23 mouse cellular contexts compared by ENCODE assay signal in genomic region chr10:97332639-97333038, GRCm38 (mm10).
DNase-seq lines count a peak whose midpoint lies in the region; ATAC-seq and TF ChIP-seq lines count a peak whose summit lies in the region.
"Had no signal": no experiment of that assay in that cellular context is flagged by ENCODE, and none has a peak within 500 bp of the region (broad histone marks: within the 10 kb centered on the region; RNA-seq: fewer than 3 reads in every experiment).

No protein-coding gene starts in this region.

- no peak for ATAC-seq in midbrain, embryonic 11.5 days (ENCODE audit: low FRiP score)
- peak; percentile 56 for ATAC-seq in granulocyte monocyte progenitor cell, adult 5-6 weeks (replicated peaks; ENCODE audit: poor library complexity, severe bottlenecking)
- no peak for ATAC-seq in limb, embryonic 15.5 days (ENCODE audit: insufficient number of reproducible peaks, low FRiP score, low TSS enrichment, low read depth)
- ATAC-seq: activated CD4-positive, CD25-positive, alpha-beta regulatory T cell, adult 4 months; forebrain, embryonic 13.5 days; forebrain, embryonic 16.5 days; hindbrain, embryonic 16.5 days had no signal

- no peak overlapping the region for H3K9ac ChIP-seq in midbrain, embryonic 11.5 days (ENCODE audit: low read length)
- no peak overlapping the region for H3K9ac ChIP-seq in limb, embryonic 15.5 days
- H3K9ac ChIP-seq: forebrain, embryonic 13.5 days; hindbrain, embryonic 13.5 days had no signal

- H3K4me1 ChIP-seq in midbrain, embryonic 11.5 days (ENCODE audit: control insufficient read depth, insufficient read depth, low read length), result no peaks in the 10 kb centered on the region
- H3K4me1 ChIP-seq in midbrain, embryonic 10.5 days, result peaks cover 6% of the 10 kb centered on the region; the same call in 1 of the 2 replicates
- peaks cover 12% of the 10 kb centered on the region for H3K4me1 ChIP-seq in limb, embryonic 15.5 days
- H3K4me1 ChIP-seq: forebrain, embryonic 10.5 days; forebrain, embryonic 13.5 days; hindbrain, embryonic 10.5 days; hindbrain, embryonic 13.5 days had no signal

- WGBS in midbrain, embryonic 11.5 days, result 88% methylated on average over 2 of the region's 2 CpGs
- 84% methylated on average over 2 of the region's 2 CpGs for WGBS in midbrain, embryonic 10.5 days
- 63% methylated on average over 2 of the region's 2 CpGs for WGBS in limb, embryonic 15.5 days

- H3K4me3 ChIP-seq in gastrocnemius, adult 2 months, result no peak overlapping the region
- no peak overlapping the region for H3K4me3 ChIP-seq in midbrain, embryonic 11.5 days (ENCODE audit: low read depth, low read length)
- no peak overlapping the region for H3K4me3 ChIP-seq in midbrain, embryonic 10.5 days
- H3K4me3 ChIP-seq in limb, embryonic 15.5 days, result no peak overlapping the region
- H3K4me3 ChIP-seq: forebrain, embryonic 10.5 days; forebrain, embryonic 13.5 days; hindbrain, embryonic 10.5 days; hindbrain, embryonic 13.5 days had no signal

- TF ChIP-seq CTCF in gastrocnemius, adult 2 months (IDR thresholded peaks at IDR 0.05), result no peak

- no peak overlapping the region for H3K4me2 ChIP-seq in midbrain, embryonic 11.5 days
- no peak overlapping the region for H3K4me2 ChIP-seq in limb, embryonic 15.5 days
- H3K4me2 ChIP-seq: forebrain, embryonic 13.5 days; heart, embryonic 11.5 days; hindbrain, embryonic 13.5 days had no signal

- H3K27ac ChIP-seq in gastrocnemius, adult 2 months, result 0 out of 2 replicates have a peak overlapping the region, but pooled peaks have one; percentile 35
- no peak overlapping the region for H3K27ac ChIP-seq in midbrain, embryonic 11.5 days (ENCODE audit: low read depth, low read length)
- no peak overlapping the region for H3K27ac ChIP-seq in midbrain, embryonic 10.5 days (replicated peaks)
- H3K27ac ChIP-seq in limb, embryonic 15.5 days, result peak overlapping the region; percentile 28; the same call in 1 of the 2 replicates
- H3K27ac ChIP-seq: forebrain, embryonic 10.5 days; forebrain, embryonic 13.5 days; hindbrain, embryonic 10.5 days; hindbrain, embryonic 13.5 days had no signal

- H3K27me3 ChIP-seq in midbrain, embryonic 11.5 days (ENCODE audit: control insufficient read depth, insufficient read depth, low read length), result no peaks in the 10 kb centered on the region
- H3K27me3 ChIP-seq in midbrain, embryonic 10.5 days (ENCODE audit: low read depth, poor library complexity, severe bottlenecking), result no peaks in the 10 kb centered on the region
- no peaks in the 10 kb centered on the region for H3K27me3 ChIP-seq in limb, embryonic 15.5 days
- H3K27me3 ChIP-seq: forebrain, embryonic 13.5 days; hindbrain, embryonic 13.5 days had no signal

- DNase-seq in gastrocnemius, adult 2 months, result no peak
- DNase-seq in gastrocnemius, postnatal 36 days, result no peak
- DNase-seq in midbrain, embryonic 11.5 days (ENCODE audit: low spot score, missing footprints), result peak; percentile 33
- no peak for DNase-seq in midbrain, embryonic 10.5 days (ENCODE audit: low spot score)
- no peak for DNase-seq in ovary, postnatal 10 days (ENCODE audit: low spot score)
- no peak for DNase-seq in layer of hippocampus, postnatal 14 days (ENCODE audit: low spot score in 2 of 2)
- DNase-seq: adrenal gland, postnatal 10 days; adrenal gland, postnatal 36 days; cerebellum, adult 18-20 months; cerebellum, adult 9-10 months; cerebellum, postnatal 14 days; gastrocnemius, postnatal 14 days; heart, postnatal 36 days had no signal

- intact Hi-C loops in gastrocnemius, adult 2 months (cut with DNase I), result loop anchor here (2.0 kb wide), 1 partner anchor 14 kb away; no protein-coding TSS in a partner anchor
- intact Hi-C loops in gastrocnemius, postnatal 36 days (cut with DNase I), result no loop called here

- no peaks in the 10 kb centered on the region for H3K9me3 ChIP-seq in midbrain, embryonic 11.5 days (ENCODE audit: control insufficient read depth, low read length)
- H3K9me3 ChIP-seq in midbrain, embryonic 10.5 days (replicated peaks), result no peaks in the 10 kb centered on the region
- no peaks in the 10 kb centered on the region for H3K9me3 ChIP-seq in limb, embryonic 15.5 days
- H3K9me3 ChIP-seq: forebrain, embryonic 13.5 days; hindbrain, embryonic 10.5 days; hindbrain, embryonic 13.5 days had no signal

- no peaks in the 10 kb centered on the region for H3K36me3 ChIP-seq in midbrain, embryonic 11.5 days (ENCODE audit: control insufficient read depth, insufficient read depth, low read length)
- no peaks in the 10 kb centered on the region for H3K36me3 ChIP-seq in midbrain, embryonic 10.5 days
- H3K36me3 ChIP-seq in limb, embryonic 15.5 days, result no peaks in the 10 kb centered on the region
- H3K36me3 ChIP-seq: forebrain, embryonic 10.5 days; hindbrain, embryonic 10.5 days; hindbrain, embryonic 13.5 days had no signal

Comparison
In these comparisons a context has a peak if more than half of its experiments do, and no peak if none do; other contexts are left out.
1. H3K27ac ChIP-seq: peak in gastrocnemius, adult 2 months (single experiment) and limb, embryonic 15.5 days (single experiment); none in midbrain, embryonic 11.5 days (single experiment) and midbrain, embryonic 10.5 days (single experiment).